Mouse (Mus musculus) stomach, postnatal 0 days (tissue): ENCODE results near the gene Edc3.

ENCODE experiments used
- CTCF ChIP-seq: IDR thresholded peaks from 2 replicates; pipeline ENCODE4 v1.5.1; 2016; ENCODE audit warnings: antibody characterized with exemption, low read depth, mild to moderate bottlenecking, moderate library complexity
- EP300 ChIP-seq: optimal IDR thresholded peaks from 2 replicates; pipeline ENCODE3; 2016; ENCODE audit warnings: antibody characterized with exemption

DNA sequence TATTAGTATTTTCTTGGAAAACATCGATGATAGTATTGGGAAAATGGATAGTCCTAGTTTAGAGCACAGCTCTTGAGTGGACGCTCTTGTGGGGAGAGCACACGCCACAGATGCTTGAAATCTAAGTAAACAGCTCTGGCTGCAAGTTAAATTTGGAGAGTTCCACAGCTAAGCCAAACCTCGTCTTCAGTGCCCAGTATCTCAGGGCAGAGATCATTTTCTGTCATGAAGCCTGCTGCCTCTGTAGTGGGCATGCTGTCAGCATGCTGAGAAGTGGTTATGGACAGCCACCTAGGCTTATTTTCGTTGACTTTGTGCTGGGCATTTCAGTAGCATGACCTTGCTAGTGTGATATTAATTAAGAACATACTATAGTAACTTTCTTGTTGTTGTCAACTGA, 15.5 kb downstream of the Edc3 start:
- no peak for TF ChIP-seq EP300
- TF ChIP-seq CTCF = no peak
